In genomic region chr2:92372767-92373436, GRCm38 (mm10) we compare ENCODE assay signal across 7 mouse cellular contexts. TPM values are rescaled to one million over a fixed set of nuclear protein-coding genes. Genes with fewer than 3 reads are reported as not detected.
A peak's percentile ranks its signal among the peaks of the same experiment; 100 is the strongest.
DNase-seq lines count a peak whose midpoint lies in the region; ATAC-seq lines count a peak whose summit lies in the region.

No protein-coding gene starts in this region.

- no peak overlapping the region for H3K4me3 ChIP-seq in midbrain, embryonic 11.5 days (ENCODE audit: low read depth, low read length)
- no peak overlapping the region for H3K4me3 ChIP-seq in midbrain, embryonic 14.5 days (replicated peaks; ENCODE audit: low read depth, low read length)
- no peak overlapping the region for H3K4me3 ChIP-seq in neural tube, embryonic 15.5 days (replicated peaks)

- H3K36me3 ChIP-seq in midbrain, embryonic 11.5 days (ENCODE audit: control insufficient read depth, insufficient read depth, low read length): no peaks in the 10 kb centered on the region
- H3K36me3 ChIP-seq in midbrain, embryonic 14.5 days (ENCODE audit: control insufficient read depth, insufficient read depth, low read length): peaks cover 7% of the 10 kb centered on the region; the same call in 1 of the 2 replicates
- peaks cover 1% of the 10 kb centered on the region for H3K36me3 ChIP-seq in neural tube, embryonic 15.5 days

- WGBS in midbrain, embryonic 11.5 days: 20% methylated on average over 9 of the region's 9 CpGs
- 15% methylated on average over 9 of the region's 9 CpGs for WGBS in midbrain, embryonic 14.5 days
- 38% methylated on average over 9 of the region's 9 CpGs for WGBS in neural tube, embryonic 15.5 days

- H3K9me3 ChIP-seq in midbrain, embryonic 11.5 days (ENCODE audit: control insufficient read depth, low read length): no peaks in the 10 kb centered on the region
- H3K9me3 ChIP-seq in midbrain, embryonic 14.5 days (ENCODE audit: control insufficient read depth, low read length): no peaks in the 10 kb centered on the region
- no peaks in the 10 kb centered on the region for H3K9me3 ChIP-seq in neural tube, embryonic 15.5 days (replicated peaks)

- no peak overlapping the region; the same call in 1 of the 2 replicates for H3K4me2 ChIP-seq in midbrain, embryonic 11.5 days
- H3K4me2 ChIP-seq in midbrain, embryonic 14.5 days (ENCODE audit: low read length): no peak overlapping the region
- H3K4me2 ChIP-seq in neural tube, embryonic 15.5 days: no peak overlapping the region

- peaks cover 47% of the 10 kb centered on the region for H3K4me1 ChIP-seq in midbrain, embryonic 11.5 days (ENCODE audit: control insufficient read depth, insufficient read depth, low read length)
- H3K4me1 ChIP-seq in midbrain, embryonic 14.5 days (ENCODE audit: control insufficient read depth, insufficient read depth, low read length): peaks cover 42% of the 10 kb centered on the region
- peaks cover 62% of the 10 kb centered on the region for H3K4me1 ChIP-seq in neural tube, embryonic 15.5 days

- DNase-seq in midbrain, embryonic 11.5 days (ENCODE audit: low spot score, missing footprints): peak; percentile 88
- no peak for DNase-seq in midbrain, embryonic 14.5 days
- peak; percentile 87 for DNase-seq in cerebellum, postnatal 10 days
- DNase-seq in kidney, adult 8-10 months: peak; percentile 87 to 89
- no peak for DNase-seq in gastrocnemius, postnatal 4 days (ENCODE audit: low spot score in 2 of 2)
- DNase-seq in embryo, embryonic 10 days (ENCODE audit: low spot score): no peak

- peaks cover 8% of the 10 kb centered on the region for H3K27me3 ChIP-seq in midbrain, embryonic 11.5 days (ENCODE audit: control insufficient read depth, insufficient read depth, low read length)
- H3K27me3 ChIP-seq in midbrain, embryonic 14.5 days (ENCODE audit: control insufficient read depth, insufficient read depth, low read length): peaks cover 15% of the 10 kb centered on the region; the same call in 1 of the 2 replicates
- peaks cover 35% of the 10 kb centered on the region for H3K27me3 ChIP-seq in neural tube, embryonic 15.5 days (replicated peaks)

- no peak for ATAC-seq in midbrain, embryonic 11.5 days (ENCODE audit: low FRiP score)
- no peak for ATAC-seq in midbrain, embryonic 14.5 days (ENCODE audit: low FRiP score, low TSS enrichment)
- ATAC-seq in neural tube, embryonic 15.5 days (ENCODE audit: low FRiP score): no peak

- H3K27ac ChIP-seq in midbrain, embryonic 11.5 days (ENCODE audit: low read depth, low read length): peak overlapping the region; percentile 46; the same call in 1 of the 2 replicates
- H3K27ac ChIP-seq in midbrain, embryonic 14.5 days (replicated peaks; ENCODE audit: low read depth, low read length): no peak overlapping the region
- H3K27ac ChIP-seq in neural tube, embryonic 15.5 days (replicated peaks): 0 out of 2 replicates have a peak overlapping the region, but pooled peaks have one; percentile 9

- peak overlapping the region; percentile 45; the same call in 1 of the 2 replicates for H3K9ac ChIP-seq in midbrain, embryonic 11.5 days (ENCODE audit: low read length)
- H3K9ac ChIP-seq in midbrain, embryonic 14.5 days (replicated peaks; ENCODE audit: low read length): no peak overlapping the region
- H3K9ac ChIP-seq in neural tube, embryonic 15.5 days (replicated peaks): no peak overlapping the region

RNA-seq across cellular contexts. Expression of gene Pex16, which starts 1.6 kb away (rescaled TPM):
- polyA plus RNA-seq in midbrain, embryonic 11.5 days (2014; fragmentation: Nextera tagmentation; extraction: Ambion mirVana): 17.7 and 20.0 TPM in 2 replicates
- polyA plus RNA-seq in midbrain, embryonic 14.5 days (2014; fragmentation: Nextera tagmentation; extraction: Ambion mirVana): 35.4 and 41.6 TPM in 2 replicates
- polyA plus RNA-seq in neural tube, embryonic 15.5 days (2015; fragmentation: Nextera tagmentation; extraction: Ambion mirVana): 39.1 and 39.7 TPM in 2 replicates
- 10 to 100 TPM; 23.0 to 23.1 TPM for total RNA-seq in gastrocnemius, postnatal 4 days (2021)

RNA-seq across cellular contexts. Expression of gene Large2, which starts 1.8 kb away (rescaled TPM):
- 8.9 and 10.6 TPM in 2 replicates for polyA plus RNA-seq in midbrain, embryonic 11.5 days (2014; fragmentation: Nextera tagmentation; extraction: Ambion mirVana)
- polyA plus RNA-seq in midbrain, embryonic 14.5 days (2014; fragmentation: Nextera tagmentation; extraction: Ambion mirVana): 1.5 and 1.6 TPM in 2 replicates
- polyA plus RNA-seq in neural tube, embryonic 15.5 days (2015; fragmentation: Nextera tagmentation; extraction: Ambion mirVana): 0.95 and 2.5 TPM in 2 replicates
- total RNA-seq in gastrocnemius, postnatal 4 days (2021): under 1 TPM in 1 of 2 experiments, not detected in 1; 0.47 TPM

RNA-seq across cellular contexts. Expression of gene 1700029I15Rik, which starts 9.4 kb away (rescaled TPM):
- 1.5 and 2.0 TPM in 2 replicates for polyA plus RNA-seq in midbrain, embryonic 11.5 days (2014; fragmentation: Nextera tagmentation; extraction: Ambion mirVana)
- 3.9 and 5.6 TPM in 2 replicates for polyA plus RNA-seq in midbrain, embryonic 14.5 days (2014; fragmentation: Nextera tagmentation; extraction: Ambion mirVana)
- 7.1 and 8.0 TPM in 2 replicates for polyA plus RNA-seq in neural tube, embryonic 15.5 days (2015; fragmentation: Nextera tagmentation; extraction: Ambion mirVana)
- 1 to 10 TPM; 1.8 to 2.6 TPM for total RNA-seq in gastrocnemius, postnatal 4 days (2021)

RNA-seq across cellular contexts. Expression of gene Mapk8ip1, which starts 28.2 kb away (rescaled TPM):
- polyA plus RNA-seq in midbrain, embryonic 11.5 days (2014; fragmentation: Nextera tagmentation; extraction: Ambion mirVana): 34.5 and 37.1 TPM in 2 replicates
- polyA plus RNA-seq in midbrain, embryonic 14.5 days (2014; fragmentation: Nextera tagmentation; extraction: Ambion mirVana): 62.4 and 117 TPM in 2 replicates
- 134 and 169 TPM in 2 replicates for polyA plus RNA-seq in neural tube, embryonic 15.5 days (2015; fragmentation: Nextera tagmentation; extraction: Ambion mirVana)
- total RNA-seq in gastrocnemius, postnatal 4 days (2021): 10 to 100 TPM; 41.2 to 41.5 TPM

Comparison
In these comparisons a context has a peak if more than half of its experiments do, and no peak if none do; other contexts are left out.
1. DNase-seq: peak in midbrain, embryonic 11.5 days (single experiment), cerebellum, postnatal 10 days (2 of 2) and kidney, adult 8-10 months (2 of 2); none in midbrain, embryonic 14.5 days (single experiment), gastrocnemius, postnatal 4 days (0 of 2) and embryo, embryonic 10 days (single experiment).